Mouse (Mus musculus) intestine, postnatal 0 days (tissue): ENCODE data around the gene Olfr648. TPM values are rescaled to one million over a fixed set of nuclear protein-coding genes. Genes with fewer than 3 reads are reported as not detected.

Source experiments
- ATAC-seq: fragments of 200-750 bp; cut with Nextera tagmentation; 2 replicates; pipeline ENCODE4 v1.8.0; 2017; ENCODE audit warnings: mild to moderate bottlenecking, moderate TSS enrichment, moderate library complexity
- H3K27ac ChIP-seq: fragments of 300-500 bp; sonication (generic); 2 replicates; pipeline ENCODE4 v1.5.1; 2014; ENCODE audit warnings: mild to moderate bottlenecking, low read depth, low read length, moderate library complexity
- H3K27me3 ChIP-seq: fragments of 300-500 bp; sonication (generic); replicated peaks from 2 replicates; pipeline ENCODE4 v1.6.1; 2014; ENCODE audit warnings: low read length, mixed read lengths; ENCODE audit not compliant: control insufficient read depth, insufficient read depth
- H3K36me3 ChIP-seq: fragments of 300-500 bp; sonication (generic); 2 replicates; pipeline ENCODE4 v1.6.1; 2014; ENCODE audit warnings: mild to moderate bottlenecking, moderate library complexity; ENCODE audit not compliant: control insufficient read depth, insufficient read depth
- H3K4me1 ChIP-seq: fragments of 300-500 bp; sonication (generic); replicated peaks from 2 replicates; pipeline ENCODE4 v1.6.1; 2014; ENCODE audit warnings: antibody characterized with exemption, low read length, mixed read lengths; ENCODE audit not compliant: control insufficient read depth, insufficient read depth
- H3K4me2 ChIP-seq: fragments of 300-500 bp; sonication (generic); replicated peaks from 2 replicates; pipeline ENCODE4 v1.6.1; 2014; ENCODE audit warnings: low read depth, mild to moderate bottlenecking, moderate library complexity
- H3K4me3 ChIP-seq: fragments of 300-500 bp; sonication (generic); 2 replicates; pipeline ENCODE4 v1.5.1; 2014; ENCODE audit warnings: low read depth, low read length
- H3K9ac ChIP-seq: fragments of 300-500 bp; sonication (generic); 2 replicates; pipeline ENCODE4 v1.6.1; 2014; ENCODE audit warnings: mild to moderate bottlenecking, low read depth, low read length
- H3K9me3 ChIP-seq: fragments of 300-500 bp; sonication (generic); 2 replicates; pipeline ENCODE4 v1.6.1; 2016; ENCODE audit warnings: mixed run types; ENCODE audit not compliant: control insufficient read depth
- CTCF ChIP-seq: sonication (generic); IDR thresholded peaks from 2 replicates; pipeline ENCODE4 v1.5.1; 2016; ENCODE audit warnings: low read depth, mild to moderate bottlenecking, control low read depth, antibody characterized with exemption, moderate library complexity
- WGBS: fragments of 180-500 bp; shearing (Covaris S2); extraction: QIAGEN DNeasy Blood & Tissue Kit; methylation state at CpG from one replicate; pipeline ENCODE4 v1.1.7; 2014; 5-methylcytosine and 5-hydroxymethylcytosine counted together
- polyA plus RNA-seq: library from polyadenylated mRNA; unstranded; fragments of >200 nt; fragmentation: Nextera tagmentation; extraction: Ambion mirVana; gene quantifications from 2 replicates; pipeline ENCODE4 v1.2.1, GENCODE M21; 2015

The Olfr648 gene
- polyA plus RNA-seq, 1 experiment from 2014 or later = 0.09 TPM

DNA sequence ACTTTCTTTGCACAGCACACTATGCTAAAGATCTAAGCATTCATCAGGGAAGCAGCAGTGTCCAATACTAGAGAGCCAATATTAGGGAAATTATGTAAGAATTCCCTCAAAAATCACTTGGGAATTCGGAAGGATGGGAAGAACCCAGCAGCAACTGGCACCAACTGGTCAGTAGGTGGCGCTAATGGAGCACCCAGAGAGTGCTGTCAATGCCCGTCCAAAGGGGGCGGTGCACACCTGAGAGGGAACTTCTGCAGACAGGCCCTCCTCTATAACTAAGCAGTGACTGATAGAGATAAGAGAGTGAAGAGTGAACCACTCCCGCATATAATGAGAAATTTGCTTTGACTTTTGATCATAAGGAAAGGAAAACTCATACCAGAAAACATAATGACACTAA, 16.6 kb upstream of the Olfr648 start:
- no peaks in the 10 kb centered on the region for H3K36me3 ChIP-seq
- no peaks in the 10 kb centered on the region for H3K4me1 ChIP-seq
- H3K9ac ChIP-seq = no peak overlapping the region
- WGBS = 3% methylated on average over 5 of the region's 5 CpGs
- peak; percentile 98 for TF ChIP-seq CTCF
- H3K9me3 ChIP-seq = no peaks in the 10 kb centered on the region
- H3K27me3 ChIP-seq = no peaks in the 10 kb centered on the region
- peak; percentile 81 for ATAC-seq
- H3K27ac ChIP-seq = no peak overlapping the region
- H3K4me2 ChIP-seq = no peak overlapping the region
- no peak overlapping the region for H3K4me3 ChIP-seq

GRCm38 (mm10) chr7:104195885-104196284, 12.7 kb upstream of the Olfr648 start, which contains the start of gene Olfr649:
Gene Olfr649, minus strand, starts transcription at chr7:104195985.
- H3K27ac ChIP-seq = no peak within 1 kb of the TSS
- ATAC-seq = no peak
- no peak within 1 kb of the TSS for H3K4me3 ChIP-seq
- no peak within 1 kb of the TSS for H3K4me2 ChIP-seq
- no peaks in the 10 kb centered on the region for H3K4me1 ChIP-seq
- H3K9ac ChIP-seq = no peak within 1 kb of the TSS
- no peaks in the 10 kb centered on the region for H3K27me3 ChIP-seq
- no peaks in the 10 kb centered on the region for H3K9me3 ChIP-seq
- no peak for TF ChIP-seq CTCF
- no peaks in the 10 kb centered on the region for H3K36me3 ChIP-seq
- 81% methylated on average over 6 of the region's 6 CpGs for WGBS

GRCm38 (mm10) chr7:104191275-104191674, 8.1 kb upstream of the Olfr648 start:
- Histone ChIP-seq H3K27me3 (no peaks in the 10 kb centered on the region), H3K36me3 (no peaks in the 10 kb centered on the region), H3K9me3 (no peaks in the 10 kb centered on the region), H3K4me1 (no peaks in the 10 kb centered on the region), H3K9ac (no peak overlapping the region), H3K4me3 (no peak overlapping the region), H3K4me2 (no peak overlapping the region), H3K27ac (no peak overlapping the region)
- no peak for TF ChIP-seq CTCF
- no peak for ATAC-seq
- WGBS = 60% methylated on average over 9 of the region's 9 CpGs

- WGBS = 89% methylated on average over 1 of the region's 1 CpGs
- no peak for ATAC-seq
Observed at GRCm38 (mm10) chr7:104179074-104179473, 4.1 kb downstream of the Olfr648 start.

GRCm38 (mm10) chr7:104178422-104179054, 4.7 kb downstream of the Olfr648 start:
- Histone ChIP-seq H3K4me2 (no peak overlapping the region), H3K27ac (no peak overlapping the region), H3K9me3 (no peaks in the 10 kb centered on the region), H3K4me3 (no peak overlapping the region), H3K27me3 (no peaks in the 10 kb centered on the region), H3K4me1 (no peaks in the 10 kb centered on the region), H3K36me3 (no peaks in the 10 kb centered on the region), H3K9ac (no peak overlapping the region)
- ATAC-seq = no peak
- 71% methylated on average over 5 of the region's 5 CpGs for WGBS
- TF ChIP-seq CTCF = no peak

More at GRCm38 (mm10) chr7:104179074-104179473, 4.1 kb downstream of the Olfr648 start:
- Histone ChIP-seq H3K27ac (no peak overlapping the region), H3K27me3 (no peaks in the 10 kb centered on the region), H3K9me3 (no peaks in the 10 kb centered on the region), H3K36me3 (no peaks in the 10 kb centered on the region), H3K4me1 (no peaks in the 10 kb centered on the region), H3K9ac (no peak overlapping the region), H3K4me2 (no peak overlapping the region), H3K4me3 (no peak overlapping the region)
- TF ChIP-seq CTCF = no peak

- H3K9ac ChIP-seq = no peak overlapping the region
- H3K27ac ChIP-seq = no peak overlapping the region
- H3K4me3 ChIP-seq = no peak overlapping the region
- no peak overlapping the region for H3K4me2 ChIP-seq
- no peaks in the 10 kb centered on the region for H3K9me3 ChIP-seq
- no peak for ATAC-seq
- WGBS = 71% methylated on average over 1 of the region's 1 CpGs
- no peaks in the 10 kb centered on the region for H3K4me1 ChIP-seq
- TF ChIP-seq CTCF = no peak
- no peaks in the 10 kb centered on the region for H3K27me3 ChIP-seq
- no peaks in the 10 kb centered on the region for H3K36me3 ChIP-seq
Observed at GRCm38 (mm10) chr7:104175085-104175484, 8.1 kb downstream of the Olfr648 start.
